In the genomic region with DNA sequence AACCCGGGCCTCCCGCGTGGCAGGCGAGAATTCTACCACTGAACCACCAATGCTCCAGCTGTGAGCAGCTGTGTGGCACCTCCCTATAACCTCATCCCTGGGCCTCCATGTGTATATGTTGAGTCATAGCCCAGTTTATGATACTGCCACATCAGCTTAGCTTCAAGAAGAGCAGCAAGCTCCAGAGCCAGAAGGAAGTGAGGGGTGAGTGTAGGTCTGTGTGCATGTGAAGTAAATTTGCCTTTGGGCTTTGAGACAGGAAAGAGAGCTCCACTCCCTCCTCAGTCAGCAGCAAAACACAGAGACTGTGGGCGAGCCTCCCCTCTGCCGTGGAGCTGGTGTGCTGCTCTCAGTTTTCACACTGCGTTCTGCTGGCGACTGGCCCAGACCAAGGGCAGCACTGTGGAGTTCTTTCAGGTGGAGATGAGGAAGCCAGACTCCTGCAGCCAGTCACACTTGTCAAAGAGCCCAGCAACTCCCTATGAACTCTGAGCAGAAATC, we compare ENCODE assay signal across 8 mouse cellular contexts. TPM values are rescaled to one million over a fixed set of nuclear protein-coding genes. Genes with fewer than 3 reads are reported as not detected.
DNase-seq lines count a peak whose midpoint lies in the region; ATAC-seq and TF ChIP-seq lines count a peak whose summit lies in the region.

No protein-coding gene starts in this region.

- DNase-seq in hindbrain, embryonic 14.5 days (ENCODE audit: low spot score): no peak
- peak; percentile 32 for DNase-seq in R1 (ENCODE audit: low read depth, low spot score)
- DNase-seq in gastrocnemius, adult 18-20 months (ENCODE audit: low spot score): peak; percentile 79
- DNase-seq in kidney, adult 2 months: peak; percentile 42
- DNase-seq in stomach, postnatal 0 days (ENCODE audit: low spot score): peak; percentile 64
- DNase-seq in forebrain, embryonic 10.5 days (ENCODE audit: extremely low spot score, low spot score): no peak

- ATAC-seq in hindbrain, embryonic 16.5 days: peak; percentile 76
- ATAC-seq in hindbrain, embryonic 14.5 days (ENCODE audit: low FRiP score): no peak
- ATAC-seq in liver, embryonic 16.5 days (ENCODE audit: low read depth): 0 out of 2 replicates have a peak, but pooled peaks have one; percentile 5
- ATAC-seq in stomach, postnatal 0 days (ENCODE audit: low FRiP score, low TSS enrichment): peak; percentile 78

- no peak for TF ChIP-seq POLR2A in kidney, adult 2 months (IDR thresholded peaks at IDR 0.05; ENCODE audit: low read depth, low read length)

- no peak for TF ChIP-seq EP300 in stomach, postnatal 0 days (optimal IDR thresholded peaks at IDR 0.05)

- peaks cover 5% of the 10 kb centered on the region; the same call in 1 of the 2 replicates for H3K4me1 ChIP-seq in hindbrain, embryonic 16.5 days (ENCODE audit: control insufficient read depth, insufficient read depth, low read depth, low read length)
- H3K4me1 ChIP-seq in hindbrain, embryonic 14.5 days (replicated peaks; ENCODE audit: control insufficient read depth, insufficient read depth, low read length): no peaks in the 10 kb centered on the region
- H3K4me1 ChIP-seq in kidney, adult 2 months (ENCODE audit: control insufficient read depth, insufficient read depth, low read length): no peaks in the 10 kb centered on the region
- no peaks in the 10 kb centered on the region for H3K4me1 ChIP-seq in liver, embryonic 16.5 days (ENCODE audit: control insufficient read depth, low read depth, low read length)
- H3K4me1 ChIP-seq in stomach, postnatal 0 days (replicated peaks; ENCODE audit: control insufficient read depth, insufficient read depth): no peaks in the 10 kb centered on the region
- H3K4me1 ChIP-seq in forebrain, embryonic 10.5 days: no peaks in the 10 kb centered on the region

- H3K9me3 ChIP-seq in hindbrain, embryonic 16.5 days (ENCODE audit: control insufficient read depth, low read length): no peaks in the 10 kb centered on the region
- H3K9me3 ChIP-seq in hindbrain, embryonic 14.5 days (ENCODE audit: control insufficient read depth, low read length): no peaks in the 10 kb centered on the region
- no peaks in the 10 kb centered on the region for H3K9me3 ChIP-seq in liver, embryonic 16.5 days (replicated peaks; ENCODE audit: control insufficient read depth, low read length)
- H3K9me3 ChIP-seq in stomach, postnatal 0 days (ENCODE audit: control insufficient read depth, low read length): no peaks in the 10 kb centered on the region
- H3K9me3 ChIP-seq in forebrain, embryonic 10.5 days: no peaks in the 10 kb centered on the region

- H3K27ac ChIP-seq in hindbrain, embryonic 16.5 days (ENCODE audit: low read depth, low read length): peak overlapping the region; percentile 51
- no peak overlapping the region for H3K27ac ChIP-seq in hindbrain, embryonic 14.5 days
- H3K27ac ChIP-seq in kidney, adult 2 months (ENCODE audit: insufficient read depth, low read depth, low read length): no peak overlapping the region
- H3K27ac ChIP-seq in liver, embryonic 16.5 days (ENCODE audit: low read length): no peak overlapping the region
- peak overlapping the region; percentile 87 for H3K27ac ChIP-seq in stomach, postnatal 0 days (replicated peaks)
- no peak overlapping the region for H3K27ac ChIP-seq in forebrain, embryonic 10.5 days

- 77% methylated on average over 8 of the region's 8 CpGs for WGBS in hindbrain, embryonic 16.5 days
- WGBS in hindbrain, embryonic 14.5 days: 87% methylated on average over 8 of the region's 8 CpGs
- WGBS in kidney, adult 2 months: 59% methylated on average over 8 of the region's 8 CpGs
- 77% methylated on average over 8 of the region's 8 CpGs for WGBS in liver, embryonic 16.5 days (ENCODE audit: insufficient replicate concordance)
- WGBS in stomach, postnatal 0 days: 35% methylated on average over 8 of the region's 8 CpGs
- 86% methylated on average over 8 of the region's 8 CpGs for WGBS in forebrain, embryonic 10.5 days

- no peak overlapping the region for H3K4me2 ChIP-seq in hindbrain, embryonic 16.5 days (ENCODE audit: low read length)
- no peak overlapping the region for H3K4me2 ChIP-seq in hindbrain, embryonic 14.5 days (replicated peaks)
- no peak overlapping the region for H3K4me2 ChIP-seq in liver, embryonic 16.5 days (ENCODE audit: low read depth, low read length)
- H3K4me2 ChIP-seq in stomach, postnatal 0 days (replicated peaks; ENCODE audit: low read depth): peak overlapping the region; percentile 40

- no peaks in the 10 kb centered on the region for H3K27me3 ChIP-seq in hindbrain, embryonic 16.5 days (replicated peaks; ENCODE audit: control insufficient read depth, insufficient read depth, low read length)
- H3K27me3 ChIP-seq in hindbrain, embryonic 14.5 days (ENCODE audit: control insufficient read depth, insufficient read depth, low read length): no peaks in the 10 kb centered on the region
- H3K27me3 ChIP-seq in kidney, adult 2 months (replicated peaks; ENCODE audit: control insufficient read depth, insufficient read depth, low read length): no peaks in the 10 kb centered on the region
- H3K27me3 ChIP-seq in liver, embryonic 16.5 days (ENCODE audit: control insufficient read depth, insufficient read depth, low read depth, low read length): no peaks in the 10 kb centered on the region
- H3K27me3 ChIP-seq in stomach, postnatal 0 days (ENCODE audit: control insufficient read depth, insufficient read depth, low read length): no peaks in the 10 kb centered on the region
- no peaks in the 10 kb centered on the region for H3K27me3 ChIP-seq in forebrain, embryonic 10.5 days (ENCODE audit: poor library complexity, severe bottlenecking)

- TF ChIP-seq CTCF in kidney, adult 2 months (conservative IDR thresholded peaks at IDR 0.05; ENCODE audit: insufficient read depth, insufficient read length, low read depth, low read length): no peak
- no peak; the same call in 1 of the 2 replicates for TF ChIP-seq CTCF in stomach, postnatal 0 days (IDR thresholded peaks at IDR 0.05; ENCODE audit: low read depth)

- H3K9ac ChIP-seq in hindbrain, embryonic 16.5 days (ENCODE audit: low read depth, low read length): no peak overlapping the region
- H3K9ac ChIP-seq in hindbrain, embryonic 14.5 days: no peak overlapping the region
- no peak overlapping the region for H3K9ac ChIP-seq in liver, embryonic 16.5 days (ENCODE audit: low read depth, low read length)
- peak overlapping the region; percentile 23 for H3K9ac ChIP-seq in stomach, postnatal 0 days (ENCODE audit: low read length)

- H3K36me3 ChIP-seq in hindbrain, embryonic 16.5 days (ENCODE audit: control insufficient read depth, insufficient read depth, low read length): peaks cover 16% of the 10 kb centered on the region
- peaks cover 39% of the 10 kb centered on the region for H3K36me3 ChIP-seq in hindbrain, embryonic 14.5 days (replicated peaks; ENCODE audit: control insufficient read depth, insufficient read depth)
- 0 out of 2 replicates have a peak, but pooled peaks cover 1% of the 10 kb centered on the region for H3K36me3 ChIP-seq in kidney, adult 2 months (ENCODE audit: control insufficient read depth, insufficient read depth, low read length)
- H3K36me3 ChIP-seq in liver, embryonic 16.5 days (ENCODE audit: control insufficient read depth, insufficient read depth): peaks cover 14% of the 10 kb centered on the region
- peaks cover under 1% of the 10 kb centered on the region; the same call in 1 of the 2 replicates for H3K36me3 ChIP-seq in stomach, postnatal 0 days (ENCODE audit: control insufficient read depth, insufficient read depth, low read length)
- peaks cover 40% of the 10 kb centered on the region for H3K36me3 ChIP-seq in forebrain, embryonic 10.5 days (replicated peaks)

- no peak overlapping the region for H3K4me3 ChIP-seq in hindbrain, embryonic 16.5 days (ENCODE audit: low read length)
- no peak overlapping the region for H3K4me3 ChIP-seq in hindbrain, embryonic 14.5 days (replicated peaks; ENCODE audit: low read length)
- H3K4me3 ChIP-seq in kidney, adult 2 months (ENCODE audit: insufficient read depth, low read depth, low read length): no peak overlapping the region
- H3K4me3 ChIP-seq in liver, embryonic 16.5 days (ENCODE audit: low read depth, low read length): no peak overlapping the region
- H3K4me3 ChIP-seq in stomach, postnatal 0 days (ENCODE audit: low read depth, low read length): peak overlapping the region; percentile 18; the same call in 1 of the 2 replicates
- no peak overlapping the region for H3K4me3 ChIP-seq in forebrain, embryonic 10.5 days

RNA-seq across cellular contexts. Expression of gene Vac14, which starts 12.2 kb away (rescaled TPM):
- 29.9 and 31.2 TPM in 2 replicates for polyA plus RNA-seq in hindbrain, embryonic 16.5 days (2015; fragmentation: Nextera tagmentation; extraction: Ambion mirVana)
- polyA plus RNA-seq in hindbrain, embryonic 14.5 days (2014; fragmentation: Nextera tagmentation; extraction: Ambion mirVana): 32.8 and 34.8 TPM in 2 replicates
- total RNA-seq in gastrocnemius, adult 18-20 months (2021): 10 to 100 TPM; 19.7 to 20.7 TPM
- polyA plus RNA-seq in kidney, adult 2 months (2012; rRNA removed): 36.8 and 39.1 TPM in 2 replicates
- polyA plus RNA-seq in liver, embryonic 16.5 days (2015; fragmentation: Nextera tagmentation; extraction: Ambion mirVana): 9.2 and 9.4 TPM in 2 replicates
- 7.7 and 9.5 TPM in 2 replicates for polyA plus RNA-seq in stomach, postnatal 0 days (2015; fragmentation: Nextera tagmentation; extraction: Ambion mirVana)
- 27.7 and 29.9 TPM in 2 replicates for polyA plus RNA-seq in forebrain, embryonic 10.5 days (2016; fragmentation: Nextera tagmentation; extraction: Ambion mirVana)

Comparison
In these comparisons a context has a peak if more than half of its experiments do, and no peak if none do; other contexts are left out.
1. H3K27ac ChIP-seq: peak in hindbrain, embryonic 16.5 days (single experiment) and stomach, postnatal 0 days (single experiment); none in hindbrain, embryonic 14.5 days (single experiment), kidney, adult 2 months (single experiment), liver, embryonic 16.5 days (single experiment) and forebrain, embryonic 10.5 days (single experiment).
2. DNase-seq: peak in R1 (single experiment), gastrocnemius, adult 18-20 months (single experiment), kidney, adult 2 months (single experiment) and stomach, postnatal 0 days (single experiment); none in hindbrain, embryonic 14.5 days (single experiment) and forebrain, embryonic 10.5 days (single experiment).